Mouse (Mus musculus): Measurements from ENCODE around the gene Abcc5. TPM values are rescaled to one million over a fixed set of nuclear protein-coding genes. Genes with fewer than 3 reads are reported as not detected.

Abcc5 gene
- 77.0 TPM for polyA plus RNA-seq (2015; fragmentation: Illumina TruSeq; extraction: RNeasy Lipid Tissue Mini Kit (QIAGEN cat#74804); ENCODE audit: insufficient read depth, low replicate concordance)

DNA sequence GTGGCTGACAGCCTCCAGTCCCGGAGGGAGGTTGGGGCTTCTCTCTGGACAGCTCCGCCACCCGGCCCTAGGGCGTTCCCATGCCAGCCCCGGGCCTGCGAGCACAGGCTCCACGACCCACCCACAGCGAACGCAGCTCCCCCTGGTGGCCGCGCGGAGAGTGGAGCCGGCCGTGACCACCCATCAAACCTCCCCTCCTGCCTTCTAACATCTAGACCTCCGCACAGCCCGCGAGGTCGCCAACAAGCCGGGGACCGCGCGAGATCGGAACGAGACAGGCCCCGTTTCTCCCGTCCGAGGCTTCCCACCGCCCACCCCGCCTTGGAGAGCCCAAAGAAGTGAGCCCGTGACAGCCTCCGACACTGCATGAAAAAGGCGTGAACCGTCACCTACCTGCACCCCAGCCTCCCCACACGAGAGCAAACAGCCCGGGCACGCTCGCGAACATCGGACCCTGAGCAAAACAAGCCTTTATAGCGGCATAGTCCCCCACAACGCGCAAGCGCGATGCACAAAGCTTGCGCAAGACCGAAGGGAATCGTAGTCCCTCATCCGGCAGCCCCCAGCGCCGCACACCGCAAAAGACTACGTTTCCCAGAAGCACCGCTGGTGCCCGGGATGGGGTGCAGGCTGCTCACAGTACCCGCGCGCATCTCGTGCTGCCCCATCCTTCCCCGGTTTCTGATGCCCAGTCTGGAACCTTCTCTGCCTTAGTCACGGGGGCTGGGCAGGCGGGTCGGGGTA, at the start of gene Abcc5:
TSS of gene Abcc5 (minus strand) at position 540 of the 744 bp plus-strand sequence.

DNA sequence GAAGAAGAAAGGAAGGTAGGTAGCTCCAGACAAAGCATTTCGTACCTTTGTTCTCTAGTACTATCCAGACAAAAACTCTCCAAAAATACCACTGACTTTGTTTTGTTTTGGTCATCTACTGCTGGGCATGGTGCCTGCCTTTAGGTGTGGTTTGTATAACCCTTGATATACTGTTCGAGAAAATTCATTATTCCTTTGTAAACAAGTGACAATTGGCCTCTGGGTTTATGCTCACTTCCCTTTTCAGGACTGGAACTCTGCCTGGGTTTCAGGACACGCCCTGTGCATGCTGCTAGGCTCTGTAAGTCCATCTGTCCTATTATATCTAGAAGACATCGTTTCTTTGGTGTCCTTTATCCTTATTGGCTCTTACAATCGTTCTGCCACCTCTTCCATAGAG, 100.9 kb downstream of the Abcc5 start, which contains the start of gene Cyp2ab1:
TSS of gene Cyp2ab1 (minus strand) at position 119 of the 400 bp plus-strand sequence.

DNA sequence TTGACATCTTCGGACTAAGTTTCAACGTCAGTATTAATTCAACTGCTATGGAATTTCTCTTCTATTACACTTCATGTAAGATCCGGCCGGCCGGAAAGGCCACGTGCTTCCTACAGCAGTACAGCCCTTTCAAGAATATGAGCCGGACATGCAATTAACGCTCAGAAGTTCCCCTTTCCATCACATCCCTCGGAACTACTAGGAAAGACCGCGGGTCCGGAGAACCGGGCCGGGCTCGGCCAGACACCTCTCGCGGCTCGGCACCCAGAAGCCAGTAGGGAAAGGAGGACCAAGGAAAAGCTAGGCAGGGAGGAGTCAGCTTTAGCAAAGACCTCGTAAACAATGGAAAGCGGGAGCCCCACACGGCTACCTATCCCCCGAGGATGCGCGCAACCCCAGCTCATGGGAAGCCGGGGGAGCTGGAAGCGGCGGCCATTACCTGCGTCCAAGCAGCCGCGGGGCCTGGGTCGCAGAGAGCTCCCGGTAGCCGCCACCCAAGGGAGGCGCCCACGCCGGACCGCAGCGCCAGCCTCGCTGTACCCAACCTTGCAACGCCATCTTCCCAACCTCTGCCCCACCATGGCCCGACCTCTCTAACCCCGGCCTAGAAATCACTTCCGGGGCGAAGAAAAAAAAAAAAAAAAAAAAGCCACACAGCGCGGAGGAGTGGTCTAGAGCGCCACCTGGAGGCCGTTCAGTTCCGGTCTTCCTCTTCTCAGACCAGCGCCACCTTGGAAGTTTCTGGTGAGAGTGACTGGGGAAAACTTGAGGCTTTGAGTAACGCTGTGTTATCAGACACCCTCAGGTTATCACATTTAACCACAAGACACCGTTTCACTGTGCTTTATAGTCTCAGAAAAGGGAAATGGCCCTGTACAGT, 124.2 kb downstream of the Abcc5 start, which contains the start of gene Parl:
TSS of gene Parl (minus strand) at position 618 of the 880 bp plus-strand sequence.

Other genes starting within 250 kb of the Abcc5 start
- gene Map6d1, start 185.0 kb downstream of the Abcc5 start, polyA plus RNA-seq (2015; fragmentation: Illumina TruSeq; extraction: RNeasy Lipid Tissue Mini Kit (QIAGEN cat#74804); ENCODE audit: insufficient read depth, low replicate concordance): 0.36 TPM
- 68.1 TPM for gene Parl, start 124.0 kb downstream of the Abcc5 start, polyA plus RNA-seq (2015; fragmentation: Illumina TruSeq; extraction: RNeasy Lipid Tissue Mini Kit (QIAGEN cat#74804); ENCODE audit: insufficient read depth, low replicate concordance)
- gene Cyp2ab1, start 101.0 kb downstream of the Abcc5 start, polyA plus RNA-seq (2015; fragmentation: Illumina TruSeq; extraction: RNeasy Lipid Tissue Mini Kit (QIAGEN cat#74804); ENCODE audit: insufficient read depth, low replicate concordance): 0.70 TPM
- 44.1 TPM for gene Eif2b5, start 72.4 kb upstream of the Abcc5 start, polyA plus RNA-seq (2015; fragmentation: Illumina TruSeq; extraction: RNeasy Lipid Tissue Mini Kit (QIAGEN cat#74804); ENCODE audit: insufficient read depth, low replicate concordance)
- gene Dvl3, start 90.6 kb upstream of the Abcc5 start, polyA plus RNA-seq (2015; fragmentation: Illumina TruSeq; extraction: RNeasy Lipid Tissue Mini Kit (QIAGEN cat#74804); ENCODE audit: insufficient read depth, low replicate concordance): 19.2 TPM
- 187 TPM for gene Ap2m1, start 109.1 kb upstream of the Abcc5 start, polyA plus RNA-seq (2015; fragmentation: Illumina TruSeq; extraction: RNeasy Lipid Tissue Mini Kit (QIAGEN cat#74804); ENCODE audit: insufficient read depth, low replicate concordance)
- 47.3 TPM for gene Abcf3, start 122.2 kb upstream of the Abcc5 start, polyA plus RNA-seq (2015; fragmentation: Illumina TruSeq; extraction: RNeasy Lipid Tissue Mini Kit (QIAGEN cat#74804); ENCODE audit: insufficient read depth, low replicate concordance)
- gene Vwa5b2, start 163.1 kb upstream of the Abcc5 start, polyA plus RNA-seq (2015; fragmentation: Illumina TruSeq; extraction: RNeasy Lipid Tissue Mini Kit (QIAGEN cat#74804); ENCODE audit: insufficient read depth, low replicate concordance): not detected
- 6.3 TPM for gene Eef1akmt4, start 185.2 kb upstream of the Abcc5 start, polyA plus RNA-seq (2015; fragmentation: Illumina TruSeq; extraction: RNeasy Lipid Tissue Mini Kit (QIAGEN cat#74804); ENCODE audit: insufficient read depth, low replicate concordance)
- not detected for gene Gm49333, start 185.2 kb upstream of the Abcc5 start, polyA plus RNA-seq (2015; fragmentation: Illumina TruSeq; extraction: RNeasy Lipid Tissue Mini Kit (QIAGEN cat#74804); ENCODE audit: insufficient read depth, low replicate concordance)
- 9.0 TPM for gene Alg3, start 185.3 kb upstream of the Abcc5 start, polyA plus RNA-seq (2015; fragmentation: Illumina TruSeq; extraction: RNeasy Lipid Tissue Mini Kit (QIAGEN cat#74804); ENCODE audit: insufficient read depth, low replicate concordance)
- gene Camk2n2, start 194.9 kb upstream of the Abcc5 start, polyA plus RNA-seq (2015; fragmentation: Illumina TruSeq; extraction: RNeasy Lipid Tissue Mini Kit (QIAGEN cat#74804); ENCODE audit: insufficient read depth, low replicate concordance): 0.37 TPM
- gene Ece2, start 203.4 kb upstream of the Abcc5 start, polyA plus RNA-seq (2015; fragmentation: Illumina TruSeq; extraction: RNeasy Lipid Tissue Mini Kit (QIAGEN cat#74804); ENCODE audit: insufficient read depth, low replicate concordance): not detected
- gene Psmd2, start 225.3 kb upstream of the Abcc5 start, polyA plus RNA-seq (2015; fragmentation: Illumina TruSeq; extraction: RNeasy Lipid Tissue Mini Kit (QIAGEN cat#74804); ENCODE audit: insufficient read depth, low replicate concordance): 125 TPM
- 174 TPM for gene Eif4g1, start 241.9 kb upstream of the Abcc5 start, polyA plus RNA-seq (2015; fragmentation: Illumina TruSeq; extraction: RNeasy Lipid Tissue Mini Kit (QIAGEN cat#74804); ENCODE audit: insufficient read depth, low replicate concordance)

All from spleen, adult 10 weeks (tissue).